Mouse (Mus musculus): ENCODE measurements around the gene Copz1. TPM values are rescaled to one million over a fixed set of nuclear protein-coding genes. Genes with fewer than 3 reads are reported as not detected.

The Copz1 gene
- polyA plus RNA-seq (2017; shearing (Covaris generic)) = 176 TPM

GRCm38 (mm10) chr15:103272419-103273279, at the start of gene Copz1:
Copz1 (plus strand) TSS chr15:103272714.

GRCm38 (mm10) chr15:103239685-103240159, 32.8 kb upstream of the Copz1 start, which contains the start of gene Cbx5:
Cbx5 (minus strand) TSS chr15:103239816.

GRCm38 (mm10) chr15:103240160-103241028, 32.1 kb upstream of the Copz1 start, which contains the start of gene Hnrnpa1:
Hnrnpa1 (plus strand) TSS chr15:103240432.

GRCm38 (mm10) chr15:103257790-103258728, 14.5 kb upstream of the Copz1 start, which contains the start of gene Nfe2:
Nfe2 (minus strand) TSS chr15:103258403.

GRCm38 (mm10) chr15:103310365-103310910, 37.9 kb downstream of the Copz1 start, which contains the start of gene Gpr84:
Gpr84 (minus strand) TSS chr15:103310612.

GRCm38 (mm10) chr15:103339961-103340337, 67.4 kb downstream of the Copz1 start, which contains the start of gene Zfp385a:
Zfp385a (minus strand) TSS chr15:103340093.

Other genes with a start within 250 kb of the Copz1 start
- 9.8 TPM for gene Smug1, start 105.6 kb upstream of the Copz1 start, polyA plus RNA-seq (2017; shearing (Covaris generic))
- 10.6 TPM for gene Cbx5, start 32.9 kb upstream of the Copz1 start, polyA plus RNA-seq (2017; shearing (Covaris generic))
- gene Hnrnpa1, start 32.3 kb upstream of the Copz1 start, polyA plus RNA-seq (2017; shearing (Covaris generic)) = 145 TPM
- gene Nfe2, start 14.3 kb upstream of the Copz1 start, polyA plus RNA-seq (2017; shearing (Covaris generic)) = 0.55 TPM
- not detected for gene Gpr84, start 37.9 kb downstream of the Copz1 start, polyA plus RNA-seq (2017; shearing (Covaris generic))
- gene Zfp385a, start 67.4 kb downstream of the Copz1 start, polyA plus RNA-seq (2017; shearing (Covaris generic)) = 0.13 TPM
- 7.7 TPM for gene Itga5, start 94.0 kb downstream of the Copz1 start, polyA plus RNA-seq (2017; shearing (Covaris generic))
- gene Gtsf1, start 157.8 kb downstream of the Copz1 start, polyA plus RNA-seq (2017; shearing (Covaris generic)) = not detected
- gene Gtsf2, start 175.8 kb downstream of the Copz1 start, polyA plus RNA-seq (2017; shearing (Covaris generic)) = not detected
- gene Nckap1l, start 181.1 kb downstream of the Copz1 start, polyA plus RNA-seq (2017; shearing (Covaris generic)) = 148 TPM
- gene Pde1b, start 230.3 kb downstream of the Copz1 start, polyA plus RNA-seq (2017; shearing (Covaris generic)) = 9.4 TPM